Mouse (Mus musculus) ES-Bruce4 (cell line): ENCODE measurements around the gene Ece1. TPM values are rescaled to one million over a fixed set of nuclear protein-coding genes. Genes with fewer than 3 reads are reported as not detected.

Experiments
- H3K27ac ChIP-seq: 2 replicates; pipeline ENCODE4 v1.5.1; 2012; ENCODE audit warnings: low read length, inconsistent platforms; ENCODE audit not compliant: insufficient read depth
- H3K27me3 ChIP-seq: 2 replicates; pipeline ENCODE4 v1.6.1; 2012; ENCODE audit warnings: mild to moderate bottlenecking, low read length, inconsistent platforms; ENCODE audit not compliant: control insufficient read depth, poor library complexity, insufficient read depth, severe bottlenecking
- H3K36me3 ChIP-seq: 2 replicates; pipeline ENCODE4 v1.6.1; 2012; ENCODE audit warnings: inconsistent platforms, mild to moderate bottlenecking, low read length, moderate library complexity; ENCODE audit not compliant: control insufficient read depth, poor library complexity, insufficient read depth, severe bottlenecking
- H3K4me1 ChIP-seq: one replicate; pipeline ENCODE4 v1.8.1; 2011; ENCODE audit warnings: low read length; ENCODE audit not compliant: control insufficient read depth, insufficient read depth
- H3K4me3 ChIP-seq: 2 replicates; pipeline ENCODE4 v1.5.1; 2011; ENCODE audit warnings: low read depth, mild to moderate bottlenecking, low read length
- H3K9ac ChIP-seq: 2 replicates; pipeline ENCODE4 v1.6.1; 2012; ENCODE audit warnings: low read depth, mild to moderate bottlenecking, inconsistent platforms; ENCODE audit not compliant: poor library complexity, severe bottlenecking
- H3K9me3 ChIP-seq: replicated peaks from 2 replicates; pipeline ENCODE4 v1.6.1; 2012; ENCODE audit warnings: mild to moderate bottlenecking, low read length, inconsistent platforms; ENCODE audit not compliant: control insufficient read depth, poor library complexity, insufficient read depth, severe bottlenecking
- CTCF ChIP-seq: IDR thresholded peaks from one replicate; pipeline ENCODE4 v1.8.1; 2011; ENCODE audit warnings: low read depth, low read length
- EP300 ChIP-seq: IDR thresholded peaks from 2 replicates; pipeline ENCODE4 v1.6.1; 2011; ENCODE audit warnings: low read depth, low read length; ENCODE audit not compliant: insufficient read depth
- POLR2A ChIP-seq: IDR thresholded peaks from one replicate; pipeline ENCODE4 v1.8.1; 2011; ENCODE audit warnings: low read length; ENCODE audit not compliant: insufficient read depth
- polyA plus RNA-seq: library from polyadenylated mRNA; stranded (reverse); fragments of >200 nt; gene quantifications from 2 replicates; pipeline ENCODE4 v1.2.4, GENCODE M21; 2011; ENCODE audit warnings: low read depth; ENCODE audit not compliant: missing spikeins, insufficient read depth, insufficient read length

The Ece1 gene
- polyA plus RNA-seq, 1 experiment = 28.3 TPM

DNA sequence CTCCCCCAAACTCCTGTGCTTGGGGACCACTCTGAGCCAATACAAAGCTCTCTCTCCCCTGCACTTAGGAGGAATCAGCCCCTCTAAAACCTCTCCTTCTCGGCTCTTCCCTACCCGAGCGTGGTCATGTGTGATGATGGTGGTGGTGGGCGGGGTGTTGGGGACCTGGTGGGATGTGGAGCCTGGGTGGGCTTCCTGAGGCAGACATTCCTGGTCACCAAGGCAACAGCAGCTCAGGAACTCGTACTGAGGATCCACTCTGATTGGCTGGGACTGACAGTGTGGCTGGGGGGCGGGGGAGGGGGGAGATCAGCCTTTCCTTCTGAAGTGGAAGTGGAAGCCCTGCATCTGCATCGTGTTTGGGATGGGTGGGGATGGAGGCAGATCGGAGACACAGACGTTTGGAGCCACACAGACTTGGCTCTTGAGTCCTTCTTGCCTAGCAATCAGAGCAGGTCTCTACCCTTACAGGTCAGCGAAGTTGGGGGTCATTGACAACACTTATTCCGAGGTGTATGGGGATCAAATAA, 30.7 kb downstream of the Ece1 start:
- H3K9me3 ChIP-seq = no peaks in the 10 kb centered on the region
- H3K9ac ChIP-seq = no peak overlapping the region
- H3K4me1 ChIP-seq = peaks cover 8% of the 10 kb centered on the region
- H3K4me3 ChIP-seq = no peak overlapping the region
- H3K36me3 ChIP-seq = no peaks in the 10 kb centered on the region
- no peaks in the 10 kb centered on the region for H3K27me3 ChIP-seq
- TF ChIP-seq EP300 (no peak), CTCF (no peak), POLR2A (no peak)
- no peak overlapping the region for H3K27ac ChIP-seq

DNA sequence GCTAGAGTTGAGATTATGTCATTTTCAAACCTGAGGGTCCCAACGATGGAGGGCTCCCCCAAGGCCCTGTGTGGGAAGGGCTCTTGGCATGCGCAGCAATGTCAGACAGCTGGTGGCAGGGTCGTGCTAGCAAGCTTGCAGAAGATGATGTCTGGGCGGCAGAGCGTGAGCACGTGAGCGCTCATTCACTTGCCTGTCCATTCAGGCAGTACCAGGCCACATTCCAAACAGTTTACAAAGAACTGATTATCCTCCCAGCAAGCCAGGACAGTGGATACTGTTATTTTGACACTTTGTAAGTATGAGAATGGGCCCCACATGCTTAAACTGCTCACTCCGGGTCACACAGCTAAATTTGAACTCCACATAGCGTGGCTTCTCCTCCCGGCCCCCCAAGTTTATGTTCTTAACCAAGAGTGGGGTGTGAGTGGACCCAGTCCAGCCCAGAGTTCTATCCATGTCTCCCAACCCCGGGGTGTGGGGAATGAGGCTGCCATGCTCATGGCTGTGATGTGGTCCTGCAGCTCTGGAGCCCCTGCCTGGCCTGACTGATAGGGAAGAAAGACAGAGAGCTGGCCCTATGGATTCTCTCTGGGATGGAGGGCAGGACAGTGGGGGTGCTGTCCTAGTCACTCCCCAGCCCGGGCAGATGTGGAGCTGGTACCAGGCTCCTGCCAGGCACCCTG, 34.7 kb downstream of the Ece1 start:
- Histone ChIP-seq H3K36me3 (no peaks in the 10 kb centered on the region), H3K9me3 (no peaks in the 10 kb centered on the region), H3K9ac (no peak overlapping the region), H3K27ac (no peak overlapping the region), H3K4me1 (peaks cover 15% of the 10 kb centered on the region), H3K4me3 (no peak overlapping the region), H3K27me3 (no peaks in the 10 kb centered on the region)
- TF ChIP-seq CTCF = no peak
- TF ChIP-seq POLR2A = no peak
- no peak for TF ChIP-seq EP300

DNA sequence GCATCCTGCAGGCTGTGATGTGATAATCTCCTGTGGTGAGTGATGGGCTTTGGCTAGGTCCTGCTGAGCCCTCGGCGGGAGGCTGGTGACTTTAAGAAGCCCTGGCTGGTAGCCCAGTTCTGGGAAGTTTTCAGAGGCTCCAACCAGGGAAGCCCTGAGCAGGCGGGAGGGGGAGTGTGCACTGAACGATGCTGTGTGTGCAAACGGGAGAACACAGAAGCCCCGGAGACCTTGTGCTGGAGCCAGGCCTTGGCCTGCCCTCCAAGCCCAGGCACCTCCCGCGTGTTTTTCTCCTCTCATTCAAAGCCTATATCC, 35.2 kb downstream of the Ece1 start:
- no peaks in the 10 kb centered on the region for H3K36me3 ChIP-seq
- H3K27ac ChIP-seq = no peak overlapping the region
- peak overlapping the region; percentile 8; the same call in 1 of the 2 replicates for H3K9ac ChIP-seq

DNA sequence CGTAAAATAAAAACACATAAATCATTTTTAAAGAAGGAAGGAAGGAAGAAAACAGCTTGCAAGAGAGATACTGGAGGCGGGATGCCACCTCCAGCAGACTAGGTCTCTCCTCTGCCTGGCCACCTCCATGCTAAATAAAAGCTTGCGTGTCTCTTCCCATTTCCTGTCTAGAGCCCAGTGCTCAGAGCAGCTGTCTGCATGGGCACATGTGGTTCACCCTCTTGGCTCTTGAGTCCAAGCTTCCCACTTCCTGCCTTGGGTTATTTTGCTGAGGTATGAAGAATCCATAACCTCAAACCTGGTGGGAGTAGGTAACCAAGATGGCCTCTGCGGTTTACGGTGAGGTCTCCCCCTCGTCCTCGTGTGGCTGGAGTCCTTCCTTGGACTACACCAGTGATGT, 36.5 kb downstream of the Ece1 start:
- no peaks in the 10 kb centered on the region for H3K36me3 ChIP-seq
- peaks cover 12% of the 10 kb centered on the region for H3K4me1 ChIP-seq
- no peaks in the 10 kb centered on the region for H3K9me3 ChIP-seq
- no peak overlapping the region for H3K4me3 ChIP-seq
- no peak overlapping the region for H3K27ac ChIP-seq
- no peaks in the 10 kb centered on the region for H3K27me3 ChIP-seq
- no peak overlapping the region for H3K9ac ChIP-seq
- TF ChIP-seq EP300 = no peak
- TF ChIP-seq POLR2A = no peak
- TF ChIP-seq CTCF = no peak

More for the DNA sequence above, 35.2 kb downstream of the Ece1 start:
- no peak overlapping the region for H3K4me3 ChIP-seq
- peaks cover 11% of the 10 kb centered on the region for H3K4me1 ChIP-seq
- no peaks in the 10 kb centered on the region for H3K9me3 ChIP-seq
- no peak for TF ChIP-seq EP300
- TF ChIP-seq CTCF = no peak
- H3K27me3 ChIP-seq = no peaks in the 10 kb centered on the region

GRCm38 (mm10) chr4:137902268-137902667, 40.2 kb downstream of the Ece1 start:
- peaks cover 16% of the 10 kb centered on the region for H3K4me1 ChIP-seq
- no peaks in the 10 kb centered on the region for H3K27me3 ChIP-seq
- H3K9me3 ChIP-seq = no peaks in the 10 kb centered on the region
- no peaks in the 10 kb centered on the region for H3K36me3 ChIP-seq
- H3K9ac ChIP-seq = peak overlapping the region; percentile 45
- no peak overlapping the region for H3K4me3 ChIP-seq
- peak overlapping the region; percentile 65 for H3K27ac ChIP-seq
- no peak for TF ChIP-seq POLR2A

DNA sequence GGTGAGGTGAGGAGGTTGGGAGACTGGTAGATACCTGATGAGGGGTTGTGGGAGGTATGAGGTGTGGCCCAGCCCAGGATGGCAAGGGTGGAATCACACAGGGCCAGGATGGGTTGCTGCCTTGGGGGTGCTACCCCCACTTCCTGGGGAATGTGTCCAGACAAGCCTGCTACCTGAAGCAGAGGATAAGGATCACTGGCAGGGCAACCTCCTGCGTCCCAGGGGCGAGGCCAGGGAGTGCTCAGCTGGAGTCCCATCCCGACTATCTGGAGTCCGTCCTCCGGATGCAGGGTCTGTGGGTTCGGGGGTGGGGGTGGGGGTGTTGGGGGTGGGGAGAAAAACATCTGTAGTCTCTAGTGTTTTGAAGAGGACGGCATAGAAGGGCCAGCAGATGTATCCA, 40.8 kb downstream of the Ece1 start:
- Histone ChIP-seq H3K9me3 (no peaks in the 10 kb centered on the region), H3K9ac (peak overlapping the region; percentile 45), H3K4me1 (peaks cover 16% of the 10 kb centered on the region), H3K4me3 (no peak overlapping the region), H3K27ac (peak overlapping the region; percentile 65), H3K36me3 (no peaks in the 10 kb centered on the region), H3K27me3 (no peaks in the 10 kb centered on the region)
- peak; percentile 84 for TF ChIP-seq EP300
- no peak for TF ChIP-seq CTCF
